Mouse (Mus musculus) brain, embryonic 14.5 days (tissue): Measurements from ENCODE around the gene Clec4f. TPM values are rescaled to one million over a fixed set of nuclear protein-coding genes. Genes with fewer than 3 reads are reported as not detected.

ENCODE experiments used
- DNase-seq: peaks from one replicate; pipeline ENCODE4 v3.0.0-alpha.2; 2011; ENCODE audit warnings: low read depth
- CTCF ChIP-seq: fragments of 200-500 bp; IDR thresholded peaks from 2 replicates; pipeline ENCODE4 v1.5.1; 2012; ENCODE audit warnings: inconsistent platforms, mild to moderate bottlenecking, moderate library complexity, borderline replicate concordance; ENCODE audit not compliant: insufficient read depth, insufficient read length; ENCODE audit errors: extremely low read depth
- POLR2A ChIP-seq: fragments of 200-500 bp; IDR thresholded peaks from 2 replicates; pipeline ENCODE4 v1.6.1; 2012; ENCODE audit warnings: mild to moderate bottlenecking, inconsistent platforms, borderline replicate concordance; ENCODE audit not compliant: poor library complexity, insufficient read depth, insufficient read length, severe bottlenecking; ENCODE audit errors: extremely low read depth
- polyA plus RNA-seq: library from polyadenylated mRNA; depleted of rRNA; stranded (reverse); fragments of >200 nt; gene quantifications from 2 replicates; pipeline ENCODE4 v1.2.3, GENCODE M21; 2012; rRNA removed

The Clec4f gene
- not detected in 2 replicates for polyA plus RNA-seq

GRCm38 (mm10) chr6:83656087-83656486 is at the start of gene Clec4f:
Gene Clec4f (minus strand): TSS chr6:83656187.
- peak; percentile 8 for DNase-seq
- TF ChIP-seq CTCF = no peak
- no peak for TF ChIP-seq POLR2A

GRCm38 (mm10) chr6:83704701-83705100 is 48.7 kb upstream of the Clec4f start:
- TF ChIP-seq POLR2A = no peak
- no peak for TF ChIP-seq CTCF
- no peak for DNase-seq

- no peak for DNase-seq
Observed at GRCm38 (mm10) chr6:83704294-83704693, 48.3 kb upstream of the Clec4f start.

GRCm38 (mm10) chr6:83703722-83704078 is 47.7 kb upstream of the Clec4f start:
- DNase-seq = no peak
- no peak for TF ChIP-seq CTCF

More at GRCm38 (mm10) chr6:83704294-83704693, 48.3 kb upstream of the Clec4f start:
- TF ChIP-seq POLR2A (no peak), CTCF (no peak)

- no peak for TF ChIP-seq POLR2A
- TF ChIP-seq CTCF = no peak
- no peak for DNase-seq
Observed at GRCm38 (mm10) chr6:83703000-83703721, 47.2 kb upstream of the Clec4f start.

- DNase-seq = peak; percentile 45
- TF ChIP-seq POLR2A (no peak), CTCF (no peak)
Observed at GRCm38 (mm10) chr6:83702146-83702999, 46.4 kb upstream of the Clec4f start.

GRCm38 (mm10) chr6:83701001-83701400 is 45.0 kb upstream of the Clec4f start:
- TF ChIP-seq POLR2A (no peak), CTCF (no peak)
- no peak for DNase-seq

- no peak for TF ChIP-seq POLR2A
- TF ChIP-seq CTCF = no peak
- no peak for DNase-seq
Observed at GRCm38 (mm10) chr6:83699971-83700370, 44.0 kb upstream of the Clec4f start.

GRCm38 (mm10) chr6:83697932-83698331 is 41.9 kb upstream of the Clec4f start:
- no peak for DNase-seq
- TF ChIP-seq CTCF (no peak), POLR2A (no peak)

- TF ChIP-seq CTCF (no peak), POLR2A (no peak)
- no peak for DNase-seq
Observed at GRCm38 (mm10) chr6:83696684-83697083, 40.7 kb upstream of the Clec4f start.

GRCm38 (mm10) chr6:83695731-83696130 is 39.7 kb upstream of the Clec4f start:
- no peak for DNase-seq
- no peak for TF ChIP-seq POLR2A
- TF ChIP-seq CTCF = peak; percentile 9; the same call in 1 of the 2 replicates
